35 mouse cellular contexts compared by ENCODE assay signal in genomic region chr7:29760476-29760875, GRCm38 (mm10). TPM values are rescaled to one million over a fixed set of nuclear protein-coding genes. Genes with fewer than 3 reads are reported as not detected.
"Had no signal": no experiment of that assay in that cellular context is flagged by ENCODE, and none has a peak within 500 bp of the region (broad histone marks: within the 10 kb centered on the region; RNA-seq: fewer than 3 reads in every experiment).

No protein-coding gene starts in this region.

- H3K9ac ChIP-seq: heart, embryonic 12.5 days; hindbrain, embryonic 12.5 days; hindbrain, embryonic 14.5 days; intestine, embryonic 15.5 days; limb, embryonic 12.5 days; liver, embryonic 13.5 days had no signal

- H3K27me3 ChIP-seq: heart, embryonic 12.5 days; hindbrain, embryonic 12.5 days; intestine, embryonic 15.5 days; limb, embryonic 12.5 days; liver, embryonic 13.5 days had no signal

- H3K4me1 ChIP-seq: heart, embryonic 10.5 days; heart, embryonic 12.5 days; hindbrain, embryonic 10.5 days; hindbrain, embryonic 12.5 days; intestine, embryonic 15.5 days; limb, embryonic 10.5 days; limb, embryonic 12.5 days; liver, embryonic 13.5 days had no signal

- H3K4me3 ChIP-seq: gastrocnemius, adult 2 months; heart, adult 2 months; heart, embryonic 10.5 days; heart, embryonic 12.5 days; hindbrain, embryonic 10.5 days; hindbrain, embryonic 12.5 days; intestine, embryonic 15.5 days; layer of hippocampus, adult 2 months; left cerebral cortex, adult 2 months; limb, embryonic 10.5 days; limb, embryonic 12.5 days; liver, embryonic 13.5 days had no signal

- H3K36me3 ChIP-seq: heart, embryonic 10.5 days; hindbrain, embryonic 10.5 days; hindbrain, embryonic 12.5 days; intestine, embryonic 15.5 days; limb, embryonic 10.5 days; liver, embryonic 13.5 days had no signal

- ATAC-seq: hindbrain, embryonic 16.5 days; inflammation-experienced regulatory T-cells, adult 6 months; intestine, embryonic 15.5 days; intestine, postnatal 0 days had no signal

- H3K4me2 ChIP-seq: heart, embryonic 12.5 days; hindbrain, embryonic 12.5 days; hindbrain, embryonic 14.5 days; intestine, embryonic 15.5 days; limb, embryonic 12.5 days; liver, embryonic 11.5 days; liver, embryonic 13.5 days had no signal

- H3K27ac ChIP-seq: gastrocnemius, adult 2 months; heart, adult 2 months; heart, embryonic 10.5 days; hindbrain, embryonic 10.5 days; hindbrain, embryonic 12.5 days; hindbrain, embryonic 14.5 days; intestine, embryonic 15.5 days; layer of hippocampus, adult 2 months; left cerebral cortex, adult 2 months; limb, embryonic 10.5 days; limb, embryonic 12.5 days; liver, embryonic 13.5 days had no signal

- H3K9me3 ChIP-seq: hindbrain, embryonic 12.5 days; intestine, embryonic 15.5 days; limb, embryonic 10.5 days had no signal

- DNase-seq: gastrocnemius, adult 2 months; gastrocnemius, postnatal 10 days; gastrocnemius, postnatal 25 days; heart, adult 2 months; heart, postnatal 10 days; heart, postnatal 4 days; kidney, adult 18-20 months; kidney, adult 8-10 months; kidney, postnatal 10 days; kidney, postnatal 25 days; kidney, postnatal 4 days; liver; liver, embryonic 13.5 days had no signal

RNA-seq across cellular contexts. Expression of gene Catsperg2, which starts 33.6 kb away (rescaled TPM):
- total RNA-seq: gastrocnemius, adult 2 months; gastrocnemius, postnatal 10 days; gastrocnemius, postnatal 25 days; granulocyte monocyte progenitor cell, adult 5-6 weeks; heart, adult 2 months; heart, postnatal 10 days; heart, postnatal 25 days; heart, postnatal 4 days; left cerebral cortex, postnatal 14 days; left cerebral cortex, postnatal 36 days had no signal
- polyA plus RNA-seq: heart, embryonic 10.5 days; heart, embryonic 12.5 days; heart, embryonic 14.5 days; heart, embryonic 16.5 days; inflammation-experienced regulatory T-cells, adult 6 months; intestine, embryonic 15.5 days; intestine, postnatal 0 days; kidney, embryonic 14.5 days; kidney, embryonic 16.5 days; limb, embryonic 12.5 days; liver, embryonic 11.5 days; liver, embryonic 13.5 days had no signal
